Mouse (Mus musculus) midbrain, postnatal 0 days (tissue): ENCODE data around the gene Ophn1. TPM values are rescaled to one million over a fixed set of nuclear protein-coding genes. Genes with fewer than 3 reads are reported as not detected.

Source experiments
- ATAC-seq: fragments of 200-750 bp; cut with Nextera tagmentation; 2 replicates; pipeline ENCODE4 v1.8.0; 2017; ENCODE audit warnings: moderate number of reproducible peaks, mild to moderate bottlenecking, moderate TSS enrichment, moderate library complexity; ENCODE audit not compliant: low FRiP score
- DNase-seq: peaks from one replicate; pipeline ENCODE4 v3.0.0-alpha.2; 2015; ENCODE audit warnings: low spot score
- H3K27ac ChIP-seq: fragments of 300-500 bp; sonication (generic); 2 replicates; pipeline ENCODE4 v1.5.1; 2014; ENCODE audit warnings: low read depth, mild to moderate bottlenecking, low read length, mixed read lengths
- H3K27me3 ChIP-seq: fragments of 300-500 bp; sonication (generic); 2 replicates; pipeline ENCODE4 v1.6.1; 2014; ENCODE audit warnings: low read length, control low read depth, mixed read lengths; ENCODE audit not compliant: insufficient read depth
- H3K36me3 ChIP-seq: fragments of 300-500 bp; sonication (generic); 2 replicates; pipeline ENCODE4 v1.6.1; 2014; ENCODE audit warnings: low read length, control low read depth, mixed read lengths; ENCODE audit not compliant: insufficient read depth
- H3K4me1 ChIP-seq: fragments of 300-500 bp; sonication (generic); 2 replicates; pipeline ENCODE4 v1.6.1; 2014; ENCODE audit warnings: mild to moderate bottlenecking, control low read depth, antibody characterized with exemption, low read length, mixed read lengths; ENCODE audit not compliant: insufficient read depth
- H3K4me2 ChIP-seq: fragments of 300-500 bp; sonication (generic); 2 replicates; pipeline ENCODE4 v1.6.1; 2014; ENCODE audit warnings: low read depth, mild to moderate bottlenecking, low read length, mixed read lengths; ENCODE audit not compliant: poor library complexity, severe bottlenecking
- H3K4me3 ChIP-seq: fragments of 300-500 bp; sonication (generic); 2 replicates; pipeline ENCODE4 v1.5.1; 2014; ENCODE audit warnings: low read depth, mild to moderate bottlenecking, low read length, moderate library complexity
- H3K9ac ChIP-seq: fragments of 300-500 bp; sonication (generic); replicated peaks from 2 replicates; pipeline ENCODE4 v1.6.1; 2014; ENCODE audit warnings: mild to moderate bottlenecking, low read length, moderate library complexity, mixed read lengths; ENCODE audit not compliant: poor library complexity, severe bottlenecking
- H3K9me3 ChIP-seq: fragments of 300-500 bp; sonication (generic); 2 replicates; pipeline ENCODE4 v1.6.1; 2016; ENCODE audit warnings: low read length, control low read depth
- CTCF ChIP-seq: IDR thresholded peaks from 2 replicates; pipeline ENCODE4 v1.5.1; 2016; ENCODE audit warnings: antibody characterized with exemption, mild to moderate bottlenecking
- WGBS: fragments of 180-500 bp; shearing (Covaris S2); extraction: QIAGEN DNeasy Blood & Tissue Kit; methylation state at CpG from one replicate; pipeline ENCODE4 v1.1.7; 2014; 5-methylcytosine and 5-hydroxymethylcytosine counted together
- polyA plus RNA-seq: library from polyadenylated mRNA; unstranded; fragments of >200 nt; fragmentation: Nextera tagmentation; extraction: Ambion mirVana; gene quantifications from 2 replicates; pipeline ENCODE4 v1.2.1, GENCODE M21; 2015
- total RNA-seq: library from RNA; depleted of rRNA; stranded (reverse); fragments of >200 nt; gene quantifications from 2 replicates; pipeline ENCODE4 v1.2.3, GENCODE M21; 2014

The Ophn1 gene
- total and polyA plus RNA-seq, 2 experiments from 2014 or later = 32.2 to 36.4 TPM

DNA sequence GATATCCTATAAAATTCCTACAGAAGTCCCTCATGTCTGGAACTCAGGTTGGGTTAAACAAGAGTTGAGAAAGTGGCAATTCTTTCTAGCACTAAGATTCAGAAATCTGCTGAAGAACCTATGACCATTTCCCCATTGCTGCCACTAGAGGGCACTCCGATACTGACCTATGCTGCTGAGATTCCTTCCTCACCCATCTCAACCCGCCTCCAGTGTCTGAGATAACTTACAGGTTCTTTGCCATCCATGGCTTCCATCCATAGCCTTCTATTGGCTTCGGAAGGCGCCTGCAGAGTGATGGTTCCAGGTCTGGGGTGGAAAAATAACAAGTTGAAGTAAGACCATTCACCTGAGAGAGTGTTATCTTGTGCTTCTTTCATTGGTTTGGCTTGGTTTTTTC lies 189.2 kb downstream of the Ophn1 start:
- WGBS = 21% methylated on average over 4 of the region's 4 CpGs
- peak; percentile 86 for TF ChIP-seq CTCF
- Histone ChIP-seq H3K4me1 (no peaks in the 10 kb centered on the region), H3K4me2 (no peak overlapping the region), H3K36me3 (no peaks in the 10 kb centered on the region), H3K27ac (no peak overlapping the region), H3K9ac (no peak overlapping the region), H3K27me3 (no peaks in the 10 kb centered on the region), H3K9me3 (no peaks in the 10 kb centered on the region), H3K4me3 (no peak overlapping the region)
- DNase-seq (peak; percentile 76), ATAC-seq (peak; percentile 41; the same call in 1 of the 2 replicates)

DNA sequence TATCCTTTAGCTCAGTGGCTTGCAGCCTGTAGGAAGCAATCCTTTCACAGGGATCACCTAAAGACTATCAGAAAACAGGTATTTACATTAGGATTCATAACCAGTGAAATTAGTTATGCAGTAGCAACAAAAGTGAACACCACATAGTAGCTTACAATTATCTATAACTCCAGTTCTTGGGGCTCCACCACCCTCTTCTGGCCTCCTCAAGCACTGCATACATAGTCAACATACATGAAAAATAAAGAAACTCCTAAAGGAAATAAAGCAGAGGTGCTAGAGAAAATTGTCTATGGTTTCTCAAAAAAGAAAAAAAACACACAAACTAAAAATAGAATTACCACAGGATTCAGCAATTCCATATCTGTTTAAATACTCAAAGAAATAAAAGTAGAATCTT lies 208.2 kb downstream of the Ophn1 start:
- ATAC-seq (no peak), DNase-seq (peak; percentile 5)
- no peak overlapping the region for H3K4me2 ChIP-seq
- no peak overlapping the region for H3K9ac ChIP-seq
- H3K27ac ChIP-seq = no peak overlapping the region
- H3K27me3 ChIP-seq = no peaks in the 10 kb centered on the region
- no peaks in the 10 kb centered on the region for H3K4me1 ChIP-seq
- peak; percentile 61 for TF ChIP-seq CTCF
- H3K36me3 ChIP-seq = no peaks in the 10 kb centered on the region
- H3K9me3 ChIP-seq = no peaks in the 10 kb centered on the region
- H3K4me3 ChIP-seq = no peak overlapping the region

DNA sequence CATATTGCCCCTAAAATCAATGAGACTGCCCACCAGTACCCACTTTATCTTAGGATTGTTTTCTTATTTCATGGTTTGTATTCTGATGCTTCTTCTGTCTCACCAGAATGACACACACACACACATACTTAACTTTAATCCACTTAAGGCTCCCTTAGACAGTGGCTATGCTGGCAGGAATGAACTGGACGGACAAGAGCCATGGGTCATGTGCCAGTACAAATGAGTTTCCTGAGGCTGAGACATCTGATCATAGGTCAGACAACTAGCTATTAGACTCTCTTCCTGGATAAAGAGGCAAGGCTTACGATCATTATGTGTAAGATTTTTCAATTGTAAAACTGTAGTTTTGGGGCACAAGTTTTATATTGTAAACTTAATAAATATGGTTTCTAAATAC lies 209.5 kb downstream of the Ophn1 start:
- no peaks in the 10 kb centered on the region for H3K36me3 ChIP-seq
- no peak overlapping the region for H3K27ac ChIP-seq
- no peak for ATAC-seq
- no peak overlapping the region for H3K9ac ChIP-seq
- no peaks in the 10 kb centered on the region for H3K4me1 ChIP-seq
- H3K4me3 ChIP-seq = no peak overlapping the region
- no peak for DNase-seq
- no peak for TF ChIP-seq CTCF
- H3K27me3 ChIP-seq = no peaks in the 10 kb centered on the region
- H3K9me3 ChIP-seq = no peaks in the 10 kb centered on the region
- H3K4me2 ChIP-seq = no peak overlapping the region
- 68% methylated on average over 2 of the region's 2 CpGs for WGBS

DNA sequence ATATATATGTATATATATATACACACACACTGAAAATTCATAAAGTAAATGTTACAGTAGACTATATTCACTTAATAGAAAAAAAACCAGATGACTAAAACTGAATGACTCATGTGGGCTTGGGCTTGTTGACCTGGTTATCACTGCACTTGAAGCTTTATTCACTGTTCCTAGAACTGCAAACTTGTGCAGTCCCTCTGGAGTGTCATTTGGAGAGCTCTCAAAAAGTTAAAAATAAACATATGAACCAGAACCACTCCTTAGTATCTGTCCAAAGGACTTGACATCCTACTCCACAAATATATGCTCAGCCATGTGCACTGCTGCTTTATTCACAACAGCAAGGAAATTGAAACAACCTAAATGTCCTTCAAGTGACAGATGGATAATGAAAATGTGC lies 219.8 kb downstream of the Ophn1 start:
- no peaks in the 10 kb centered on the region for H3K27me3 ChIP-seq
- no peak for TF ChIP-seq CTCF
- no peak overlapping the region for H3K4me3 ChIP-seq
- H3K36me3 ChIP-seq = no peaks in the 10 kb centered on the region
- DNase-seq = no peak
- no peaks in the 10 kb centered on the region for H3K4me1 ChIP-seq
- ATAC-seq = no peak
- no peak overlapping the region for H3K27ac ChIP-seq
- no peak overlapping the region for H3K9ac ChIP-seq
- no peak overlapping the region for H3K4me2 ChIP-seq
- no peaks in the 10 kb centered on the region for H3K9me3 ChIP-seq

DNA sequence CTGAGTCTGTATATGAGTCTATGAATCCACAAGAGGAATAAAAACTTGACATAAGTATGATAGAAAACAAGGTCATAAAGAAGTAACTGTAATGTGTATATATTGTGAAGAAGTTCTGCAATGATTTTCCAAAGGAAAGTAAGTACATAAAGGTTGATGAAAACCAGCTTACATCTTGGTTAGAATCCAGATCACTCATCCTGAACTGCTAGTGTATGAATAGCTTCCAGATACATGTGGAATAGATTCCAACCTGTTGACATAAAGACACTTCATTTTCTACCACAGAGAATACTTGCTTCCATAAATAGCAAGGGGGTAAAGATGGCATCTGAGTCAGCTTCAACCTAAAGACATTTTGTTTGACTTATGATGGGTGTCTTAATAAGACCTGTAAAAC lies 239.4 kb downstream of the Ophn1 start:
- no peak overlapping the region for H3K4me3 ChIP-seq
- no peak for TF ChIP-seq CTCF
- H3K36me3 ChIP-seq = no peaks in the 10 kb centered on the region
- DNase-seq (no peak), ATAC-seq (no peak)
- no peak overlapping the region for H3K9ac ChIP-seq
- H3K4me1 ChIP-seq = no peaks in the 10 kb centered on the region
- H3K27ac ChIP-seq = no peak overlapping the region
- no peaks in the 10 kb centered on the region for H3K9me3 ChIP-seq
- no peak overlapping the region for H3K4me2 ChIP-seq
- H3K27me3 ChIP-seq = no peaks in the 10 kb centered on the region

DNA sequence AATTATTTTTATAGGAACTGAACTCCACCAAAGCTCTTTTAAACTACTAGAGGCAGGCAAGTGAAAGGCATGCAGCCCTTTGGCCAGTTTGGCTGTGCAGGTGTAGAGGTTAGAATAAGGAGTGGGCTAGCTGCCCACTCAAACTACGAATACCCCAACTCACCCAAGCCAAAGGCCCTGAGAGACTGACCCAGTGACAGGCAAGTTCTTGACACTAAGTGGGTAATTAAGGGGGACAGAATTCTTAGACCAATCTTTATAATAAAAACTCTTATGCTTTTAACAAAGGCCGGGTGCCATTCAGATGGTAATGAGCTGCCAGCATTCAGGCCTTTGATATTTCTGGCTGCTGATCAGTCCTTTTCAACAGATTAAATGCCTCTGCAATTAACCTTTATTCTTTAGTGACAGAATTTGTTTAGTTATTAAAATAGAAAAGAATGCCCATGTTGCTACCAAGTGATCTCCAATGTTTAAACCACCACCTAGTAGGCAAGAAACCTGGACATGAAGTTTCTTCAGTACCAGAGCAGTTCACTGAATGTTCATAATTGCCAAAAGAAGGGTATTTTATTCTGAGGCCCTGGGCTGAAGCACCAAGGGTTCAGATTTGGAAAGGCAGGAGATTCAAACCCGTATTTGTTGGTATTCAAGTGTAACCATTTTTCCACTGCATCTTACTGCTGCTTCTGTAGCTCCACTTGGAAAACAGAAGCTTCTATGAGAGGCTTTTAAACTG lies 262.0 kb downstream of the Ophn1 start:
- Histone ChIP-seq H3K4me2 (no peak overlapping the region), H3K27ac (no peak overlapping the region), H3K27me3 (no peaks in the 10 kb centered on the region), H3K36me3 (no peaks in the 10 kb centered on the region), H3K9me3 (no peaks in the 10 kb centered on the region), H3K9ac (no peak overlapping the region), H3K4me1 (no peaks in the 10 kb centered on the region), H3K4me3 (no peak overlapping the region)
- WGBS = 42% methylated on average over 3 of the region's 3 CpGs
- no peak for ATAC-seq
- DNase-seq = no peak
- TF ChIP-seq CTCF = no peak
